Mouse (Mus musculus) heart, adult 2 months (tissue): ENCODE results near the gene Vwa3a. TPM values are rescaled to one million over a fixed set of nuclear protein-coding genes. Genes with fewer than 3 reads are reported as not detected.

Source experiments
- DNase-seq, 2 experiments: peaks; one replicate each; pipeline ENCODE4 v3.0.0; 2021
- H3K27ac ChIP-seq: fragments of 200-600 bp; 2 replicates; pipeline ENCODE4 v1.8.1; 2022
- H3K27me3 ChIP-seq: fragments of 200-500 bp; 2 replicates; pipeline ENCODE4 v1.6.1; 2012; ENCODE audit warnings: mild to moderate bottlenecking, low read length, inconsistent platforms, mixed read lengths; ENCODE audit not compliant: control insufficient read depth, insufficient read depth
- H3K36me3 ChIP-seq: fragments of 200-500 bp; 2 replicates; pipeline ENCODE4 v1.6.1; 2012; ENCODE audit warnings: low read length, inconsistent platforms; ENCODE audit not compliant: control insufficient read depth, insufficient read depth
- H3K4me1 ChIP-seq: fragments of 200-500 bp; 2 replicates; pipeline ENCODE4 v1.6.1; 2011; ENCODE audit warnings: low read length; ENCODE audit not compliant: control insufficient read depth, insufficient read depth
- H3K4me3 ChIP-seq: fragments of 200-600 bp; 2 replicates; pipeline ENCODE4 v1.8.1; 2022
- H3K79me2 ChIP-seq: fragments of 200-500 bp; replicated peaks from 2 replicates; pipeline ENCODE4 v1.6.1; 2012; ENCODE audit warnings: mild to moderate bottlenecking, inconsistent platforms, low read length, moderate library complexity, mixed read lengths; ENCODE audit not compliant: control insufficient read depth, insufficient read depth
- H3K9ac ChIP-seq: fragments of 200-500 bp; 2 replicates; pipeline ENCODE4 v1.6.1; 2012; ENCODE audit warnings: low read depth, mild to moderate bottlenecking, control low read depth, inconsistent platforms, low read length, mixed read lengths
- CTCF ChIP-seq: fragments of 200-600 bp; IDR thresholded peaks from 2 replicates; pipeline ENCODE4 v1.8.1; 2022; ENCODE audit warnings: antibody characterized with exemption, mild to moderate bottlenecking, moderate library complexity
- EP300 ChIP-seq: fragments of 200-500 bp; IDR thresholded peaks from 2 replicates; pipeline ENCODE4 v1.6.1; 2011; ENCODE audit warnings: low read depth, low read length, control low read depth; ENCODE audit not compliant: insufficient read depth
- POLR2A ChIP-seq: fragments of 200-500 bp; IDR thresholded peaks from 2 replicates; pipeline ENCODE4 v1.6.1; 2011; ENCODE audit warnings: mild to moderate bottlenecking, low read depth, low read length, control low read depth; ENCODE audit not compliant: insufficient read depth
- WGBS: fragments of 180-500 bp; shearing (Covaris S2); methylation state at CpG from one replicate; pipeline ENCODE4 v1.1.7; 2018; 5-methylcytosine and 5-hydroxymethylcytosine counted together
- intact Hi-C: fragments of 180-260 bp; cut with DNase I; formaldehyde crosslinking; loops from one replicate; pipeline ENCODE4 v1.15.1; 2025
- polyA plus RNA-seq: library from polyadenylated mRNA; depleted of rRNA; stranded (reverse); fragments of >200 nt; gene quantifications from 2 replicates; pipeline ENCODE4 v1.2.3, GENCODE M21; 2012
- total RNA-seq, 2 experiments: library from RNA; stranded (reverse); gene quantifications; 2 replicates each; pipeline ENCODE4 v1.2.3; 2021

Gene Vwa3a
- total and polyA plus RNA-seq, 3 experiments, result 3.1 to 5.0 (median 4.5) TPM

GRCm38 (mm10) chr7:120732906-120733305 lies 6.2 kb upstream of the Vwa3a start:
- 78% methylated on average over 7 of the region's 7 CpGs for WGBS
- H3K27me3 ChIP-seq, result no peaks in the 10 kb centered on the region
- DNase-seq, result no peak
- H3K4me1 ChIP-seq, result peaks cover 5% of the 10 kb centered on the region
- intact Hi-C loops, result no loop called here
- H3K36me3 ChIP-seq, result peaks cover 4% of the 10 kb centered on the region
- no peaks in the 10 kb centered on the region for H3K79me2 ChIP-seq
- H3K9ac ChIP-seq, result no peak overlapping the region
- H3K4me3 ChIP-seq, result no peak overlapping the region
- TF ChIP-seq POLR2A (no peak), CTCF (no peak), EP300 (no peak)
- H3K27ac ChIP-seq, result no peak overlapping the region

GRCm38 (mm10) chr7:120739558-120740101 lies 512 bp downstream of the Vwa3a start:
- no peaks in the 10 kb centered on the region for H3K79me2 ChIP-seq
- intact Hi-C loops, result no loop called here
- 4% methylated on average over 5 of the region's 5 CpGs for WGBS
- H3K27me3 ChIP-seq, result no peaks in the 10 kb centered on the region
- peak overlapping the region; percentile 66 for H3K27ac ChIP-seq
- DNase-seq, result peak; percentile 54 to 71
- H3K9ac ChIP-seq, result peak overlapping the region; percentile 3
- H3K36me3 ChIP-seq, result no peaks in the 10 kb centered on the region
- peak; percentile 79; the same call in 1 of the 2 replicates for TF ChIP-seq EP300
- no peak for TF ChIP-seq POLR2A
- TF ChIP-seq CTCF, result peak; percentile 66
- H3K4me1 ChIP-seq, result peaks cover 15% of the 10 kb centered on the region
- H3K4me3 ChIP-seq, result peak overlapping the region; percentile 47

DNA sequence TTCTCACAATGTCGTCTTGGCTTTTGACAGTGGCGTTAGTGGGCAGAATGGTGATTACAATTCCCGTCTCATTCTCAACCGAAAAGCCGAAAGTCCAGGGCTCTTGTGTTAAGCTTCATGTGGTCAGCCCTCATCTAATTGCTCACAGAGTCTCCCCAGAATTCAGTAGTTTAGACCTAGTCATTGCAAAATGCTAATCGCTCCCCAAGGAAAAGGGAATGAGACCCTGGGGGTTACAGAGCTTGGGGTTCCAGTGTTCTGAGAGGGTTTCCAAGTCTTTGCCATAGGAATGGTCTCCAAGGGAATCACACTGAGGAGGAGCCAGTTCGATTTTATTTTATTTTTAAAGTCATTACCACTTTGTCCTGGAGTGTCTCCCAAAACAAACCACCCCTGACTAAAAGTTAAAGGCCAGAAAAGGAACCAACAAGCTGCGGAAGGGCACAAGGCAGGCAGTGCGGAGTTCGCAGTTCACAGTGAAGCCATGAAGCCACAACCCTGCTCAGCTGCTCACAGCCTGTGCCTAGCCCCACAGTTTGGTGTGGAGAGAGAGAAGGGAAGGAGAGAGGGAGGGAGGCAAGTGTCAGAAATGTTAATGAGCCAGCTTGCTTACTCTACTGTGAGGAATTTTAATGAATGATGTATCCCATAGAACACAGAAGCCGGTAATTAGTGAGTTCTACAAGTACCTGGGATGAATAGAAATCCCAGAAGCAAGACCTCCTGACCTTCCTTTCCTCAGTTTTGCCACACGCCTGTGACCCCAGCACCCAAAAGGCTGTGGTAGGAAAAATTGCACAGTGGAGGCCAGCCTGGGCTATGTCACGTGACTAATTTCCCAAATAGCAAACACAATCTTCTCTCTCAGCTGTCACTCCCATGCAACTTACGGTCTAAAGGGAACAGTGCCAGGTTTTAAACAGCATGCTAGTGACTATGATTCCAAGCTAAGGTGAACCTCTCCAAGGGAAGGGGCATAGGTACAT lies 4.5 kb downstream of the Vwa3a start:
- Histone ChIP-seq H3K4me3 (no peak overlapping the region), H3K79me2 (no peaks in the 10 kb centered on the region), H3K4me1 (peaks cover 23% of the 10 kb centered on the region), H3K27me3 (no peaks in the 10 kb centered on the region), H3K36me3 (peaks cover 12% of the 10 kb centered on the region), H3K27ac (peak overlapping the region; percentile 5; the same call in 1 of the 2 replicates), H3K9ac (no peak overlapping the region)
- intact Hi-C loops, result loop anchor here (2.0 kb wide), 1 partner anchor 15 kb away; no protein-coding TSS in a partner anchor
- DNase-seq, result no peak
- TF ChIP-seq CTCF (no peak), EP300 (no peak), POLR2A (no peak)
- WGBS, result 70% methylated on average over 14 of the region's 14 CpGs

GRCm38 (mm10) chr7:120744606-120745005 lies 5.5 kb downstream of the Vwa3a start:
- H3K27me3 ChIP-seq, result no peaks in the 10 kb centered on the region
- H3K36me3 ChIP-seq, result peaks cover 12% of the 10 kb centered on the region
- 87% methylated on average over 6 of the region's 6 CpGs for WGBS
- DNase-seq, result no peak
- H3K27ac ChIP-seq, result peak overlapping the region; percentile 5; the same call in 1 of the 2 replicates
- intact Hi-C loops, result loop anchor here (2.0 kb wide), 1 partner anchor 16 kb away; no protein-coding TSS in a partner anchor
- H3K79me2 ChIP-seq, result no peaks in the 10 kb centered on the region
- no peak overlapping the region for H3K4me3 ChIP-seq
- H3K9ac ChIP-seq, result no peak overlapping the region
- TF ChIP-seq POLR2A (no peak), CTCF (no peak), EP300 (no peak)
- peaks cover 18% of the 10 kb centered on the region for H3K4me1 ChIP-seq

DNA sequence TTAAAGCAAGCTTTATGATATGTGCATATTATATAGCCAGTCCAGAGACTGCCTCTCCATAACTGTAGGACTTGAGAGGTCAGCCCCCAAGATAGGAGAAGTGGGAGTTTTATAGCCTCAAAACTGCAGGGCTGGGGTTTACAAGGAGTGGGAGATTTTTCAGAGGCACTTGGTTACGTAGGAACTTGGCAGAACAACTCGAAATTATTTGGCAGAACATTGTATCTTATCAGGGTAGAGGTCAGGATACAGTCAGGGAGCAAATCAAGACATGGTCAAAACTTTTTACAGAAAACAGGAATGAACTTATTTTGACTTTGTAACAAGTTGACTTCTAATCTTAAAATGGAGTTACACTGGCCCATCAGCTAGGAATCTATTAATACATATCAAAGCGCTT lies 6.9 kb downstream of the Vwa3a start:
- Histone ChIP-seq H3K9ac (no peak overlapping the region), H3K4me3 (no peak overlapping the region), H3K27ac (peak overlapping the region; percentile 72), H3K4me1 (peaks cover 14% of the 10 kb centered on the region), H3K27me3 (no peaks in the 10 kb centered on the region), H3K36me3 (peaks cover 12% of the 10 kb centered on the region), H3K79me2 (no peaks in the 10 kb centered on the region)
- TF ChIP-seq EP300 (no peak), CTCF (no peak), POLR2A (no peak)
- WGBS, result 13% methylated on average over 3 of the region's 3 CpGs
- intact Hi-C loops, result no loop called here
- no peak for DNase-seq

GRCm38 (mm10) chr7:120746821-120747220 lies 7.7 kb downstream of the Vwa3a start:
- no peaks in the 10 kb centered on the region for H3K79me2 ChIP-seq
- H3K4me1 ChIP-seq, result peaks cover 18% of the 10 kb centered on the region
- 81% methylated on average over 5 of the region's 5 CpGs for WGBS
- no peak for DNase-seq
- no peak overlapping the region for H3K9ac ChIP-seq
- H3K27ac ChIP-seq, result peak overlapping the region; percentile 72
- intact Hi-C loops, result no loop called here
- H3K27me3 ChIP-seq, result no peaks in the 10 kb centered on the region
- TF ChIP-seq POLR2A (no peak), CTCF (no peak), EP300 (no peak)
- peaks cover 12% of the 10 kb centered on the region for H3K36me3 ChIP-seq
- no peak overlapping the region for H3K4me3 ChIP-seq
